Mouse (Mus musculus) limb, embryonic 10.5 days (tissue): Measurements from ENCODE around the gene Clybl. TPM values are rescaled to one million over a fixed set of nuclear protein-coding genes. Genes with fewer than 3 reads are reported as not detected.

Experiments
- polyA plus RNA-seq: library from polyadenylated mRNA; unstranded; fragments of >200 nt; fragmentation: Nextera tagmentation; extraction: Ambion mirVana; gene quantifications from 2 replicates; pipeline ENCODE4 v1.2.1, GENCODE M21; 2016

The Clybl gene
- polyA plus RNA-seq, 1 experiment from 2014 or later, result 25.1 TPM

Other genes with a start within 250 kb of the Clybl start
- gene Gpr183, start 216.5 kb upstream of the Clybl start, polyA plus RNA-seq, result 2.4 and 2.7 TPM in 2 replicates
- gene Timm8a2, start 147.0 kb upstream of the Clybl start, polyA plus RNA-seq, result not detected in 2 replicates
- gene Tm9sf2, start 74.7 kb upstream of the Clybl start, polyA plus RNA-seq, result 102 and 115 TPM in 2 replicates